Mouse (Mus musculus) heart, embryonic 13.5 days (tissue): ENCODE results near the gene Lnx2. TPM values are rescaled to one million over a fixed set of nuclear protein-coding genes. Genes with fewer than 3 reads are reported as not detected.

Source experiments
- ATAC-seq: fragments of 200-750 bp; cut with Nextera tagmentation; 2 replicates; pipeline ENCODE4 v1.8.0; 2017; ENCODE audit warnings: moderate TSS enrichment; ENCODE audit not compliant: insufficient number of reproducible peaks, low FRiP score, low TSS enrichment; ENCODE audit errors: extremely low read depth
- H3K27ac ChIP-seq: fragments of 300-500 bp; sonication (generic); replicated peaks from 2 replicates; pipeline ENCODE4 v1.5.1; 2015; ENCODE audit warnings: moderate library complexity, mild to moderate bottlenecking, inconsistent platforms
- H3K27me3 ChIP-seq: fragments of 300-500 bp; sonication (generic); replicated peaks from 2 replicates; pipeline ENCODE4 v1.6.1; 2015; ENCODE audit warnings: mild to moderate bottlenecking, inconsistent platforms
- H3K36me3 ChIP-seq: fragments of 300-500 bp; sonication (generic); 2 replicates; pipeline ENCODE4 v1.6.1; 2015; ENCODE audit warnings: mild to moderate bottlenecking, inconsistent platforms
- H3K4me1 ChIP-seq: fragments of 300-500 bp; sonication (generic); 2 replicates; pipeline ENCODE4 v1.6.1; 2015; ENCODE audit warnings: inconsistent platforms
- H3K4me2 ChIP-seq: fragments of 300-500 bp; sonication (generic); 2 replicates; pipeline ENCODE4 v1.6.1; 2015; ENCODE audit warnings: inconsistent platforms, mild to moderate bottlenecking, moderate library complexity
- H3K4me3 ChIP-seq: fragments of 300-500 bp; sonication (generic); 2 replicates; pipeline ENCODE4 v1.5.1; 2015; ENCODE audit warnings: moderate library complexity, mild to moderate bottlenecking, inconsistent platforms
- H3K9ac ChIP-seq: fragments of 300-500 bp; sonication (generic); 2 replicates; pipeline ENCODE4 v1.6.1; 2015; ENCODE audit warnings: inconsistent platforms, mild to moderate bottlenecking, moderate library complexity
- H3K9me3 ChIP-seq: fragments of 300-500 bp; sonication (generic); 2 replicates; pipeline ENCODE4 v1.6.1; 2016; ENCODE audit warnings: inconsistent platforms
- WGBS: fragments of 180-500 bp; shearing (Covaris S2); methylation state at CpG from one replicate; pipeline ENCODE4 v1.1.7; 2015; ENCODE audit warnings: mixed read lengths; 5-methylcytosine and 5-hydroxymethylcytosine counted together
- polyA plus RNA-seq: library from polyadenylated mRNA; unstranded; fragments of >200 nt; fragmentation: Nextera tagmentation; extraction: Ambion mirVana; gene quantifications from 2 replicates; pipeline ENCODE4 v1.2.1, GENCODE M21; 2015

Gene Lnx2
- polyA plus RNA-seq, 1 experiment from 2014 or later = 10.3 TPM

DNA sequence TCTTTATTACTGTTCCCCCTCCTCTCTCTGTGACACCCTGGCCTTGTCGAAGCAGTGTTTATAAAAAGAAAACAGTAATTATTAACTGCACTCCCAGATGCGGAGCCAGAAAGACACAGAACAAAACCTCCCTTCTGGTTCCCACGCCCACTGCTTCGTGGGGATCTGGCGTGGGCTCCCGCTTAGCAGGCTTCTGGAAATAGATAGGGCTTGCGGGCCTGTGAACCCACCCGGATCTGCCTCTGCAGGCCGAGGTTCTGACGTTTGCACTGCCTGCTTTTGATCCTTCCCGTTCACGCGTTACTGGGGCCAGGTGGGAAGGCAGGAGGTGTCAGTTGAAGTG lies 101.6 kb downstream of the Lnx2 start:
- WGBS = 43% methylated on average over 13 of the region's 13 CpGs
- 0 out of 2 replicates have a peak, but pooled peaks cover 3% of the 10 kb centered on the region for H3K4me1 ChIP-seq
- H3K27me3 ChIP-seq = no peaks in the 10 kb centered on the region; the same call in 1 of the 2 replicates
- no peak overlapping the region for H3K4me2 ChIP-seq
- no peaks in the 10 kb centered on the region for H3K9me3 ChIP-seq
- ATAC-seq = no peak
- H3K4me3 ChIP-seq = no peak overlapping the region
- H3K36me3 ChIP-seq = no peaks in the 10 kb centered on the region
- no peak overlapping the region for H3K27ac ChIP-seq
- no peak overlapping the region for H3K9ac ChIP-seq

DNA sequence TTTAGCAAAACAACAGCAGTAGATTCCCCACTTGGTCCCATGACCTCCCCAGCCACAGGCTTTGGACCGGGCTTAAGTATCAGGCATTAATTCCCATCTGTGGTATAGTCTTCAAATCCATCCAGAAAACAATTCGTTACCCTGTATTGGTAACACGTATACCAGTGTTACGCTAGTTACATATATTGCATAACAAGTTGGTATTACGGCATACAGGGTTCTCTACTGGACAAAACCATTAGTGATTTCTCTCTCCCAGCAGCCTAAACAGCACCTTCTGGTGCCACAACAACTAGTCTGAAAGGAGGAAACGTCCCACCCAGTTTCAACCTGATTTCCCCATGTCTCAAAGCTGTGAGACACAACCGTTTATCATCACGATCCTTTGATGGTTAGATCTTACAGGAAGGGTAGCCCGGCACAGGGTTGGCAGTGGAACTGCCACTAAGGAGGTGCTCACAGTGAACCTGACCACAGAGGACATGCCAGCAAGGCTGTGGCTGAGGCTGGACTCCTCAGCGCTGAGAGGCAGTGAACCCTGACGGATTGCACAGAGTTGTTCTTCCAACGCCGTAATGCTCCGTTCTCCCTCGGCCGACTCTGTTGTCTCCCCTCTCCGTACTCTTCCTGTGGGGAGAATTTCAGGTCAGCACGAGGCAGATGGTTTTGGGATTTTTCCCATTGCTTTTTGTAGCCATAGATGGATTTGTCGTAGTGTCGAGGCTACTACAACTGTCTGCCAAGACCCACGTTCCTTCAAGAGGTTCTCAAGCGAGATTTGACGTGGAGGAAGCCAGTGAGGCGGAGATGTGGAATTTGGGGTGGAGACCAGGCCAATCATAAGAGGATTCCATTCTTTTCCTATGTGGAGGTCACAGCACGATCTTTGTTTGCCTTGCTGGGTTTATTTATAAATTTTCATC lies 102.3 kb downstream of the Lnx2 start:
- no peak overlapping the region for H3K27ac ChIP-seq
- no peak overlapping the region for H3K4me3 ChIP-seq
- 73% methylated on average over 25 of the region's 25 CpGs for WGBS
- ATAC-seq = no peak
- peaks cover under 1% of the 10 kb centered on the region; the same call in 1 of the 2 replicates for H3K27me3 ChIP-seq
- no peaks in the 10 kb centered on the region for H3K9me3 ChIP-seq
- no peak overlapping the region for H3K4me2 ChIP-seq
- no peaks in the 10 kb centered on the region for H3K36me3 ChIP-seq
- no peak overlapping the region for H3K9ac ChIP-seq
- 0 out of 2 replicates have a peak, but pooled peaks cover 3% of the 10 kb centered on the region for H3K4me1 ChIP-seq

DNA sequence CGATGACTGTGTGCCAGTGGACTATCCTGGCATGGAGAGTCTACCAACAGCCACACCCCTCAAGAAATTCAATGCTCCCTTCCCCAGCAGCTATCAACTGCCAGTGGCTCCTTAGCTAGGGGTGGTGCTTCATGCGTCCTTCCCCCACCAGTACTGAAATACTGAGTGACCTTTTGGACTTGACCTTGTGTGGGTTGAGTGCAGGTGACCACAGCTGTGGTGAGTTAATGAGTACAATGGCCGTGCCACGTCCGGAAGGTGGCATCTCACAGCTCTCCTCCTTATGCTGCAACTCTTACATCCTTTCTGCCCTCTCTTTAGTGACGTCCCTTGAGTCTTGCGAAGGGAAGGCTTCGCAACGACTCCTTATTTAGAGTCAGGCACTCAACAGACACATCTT lies 103.0 kb downstream of the Lnx2 start:
- Histone ChIP-seq H3K4me3 (no peak overlapping the region), H3K4me1 (0 out of 2 replicates have a peak, but pooled peaks cover 3% of the 10 kb centered on the region), H3K27ac (no peak overlapping the region), H3K36me3 (no peaks in the 10 kb centered on the region), H3K27me3 (peaks cover 4% of the 10 kb centered on the region; the same call in 1 of the 2 replicates), H3K4me2 (no peak overlapping the region), H3K9me3 (no peaks in the 10 kb centered on the region), H3K9ac (no peak overlapping the region)
- WGBS = 82% methylated on average over 9 of the region's 9 CpGs
- no peak for ATAC-seq

DNA sequence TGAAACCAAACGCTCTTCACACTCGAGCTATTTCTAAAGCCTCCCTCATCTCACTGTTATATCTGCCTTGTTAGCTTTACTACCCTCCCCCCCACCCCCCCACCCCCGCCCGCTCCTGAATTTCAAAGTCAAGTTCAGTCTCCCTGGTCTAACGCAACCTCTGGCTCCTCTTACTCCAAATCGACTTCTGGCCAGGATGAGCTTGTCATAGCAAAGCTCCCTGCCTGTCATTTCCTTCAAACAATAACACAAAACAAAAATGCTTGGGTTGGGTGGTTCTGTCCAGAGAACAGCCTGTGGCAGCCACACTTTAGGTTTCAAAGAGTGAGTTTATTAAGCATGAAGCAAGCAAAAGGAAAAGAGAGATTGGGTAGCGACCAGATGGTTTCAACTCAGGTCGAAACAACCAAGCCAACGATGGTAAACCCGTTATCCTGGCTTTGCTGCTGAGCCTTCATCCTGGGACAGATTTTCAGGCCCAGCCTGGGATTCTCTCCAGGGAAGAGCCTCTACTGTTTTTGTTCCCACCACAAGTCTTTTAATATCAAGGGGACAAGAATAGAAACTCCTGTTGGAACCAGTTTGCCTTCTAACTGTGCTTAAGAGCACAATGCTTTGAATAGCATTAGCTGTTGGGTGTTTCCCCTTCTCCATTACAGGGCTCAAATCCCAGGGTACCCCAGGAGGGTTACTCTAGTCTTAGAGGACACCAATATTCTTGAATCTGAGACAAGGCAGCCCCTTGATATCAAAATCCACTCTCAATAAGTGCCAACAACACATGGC lies 104.4 kb downstream of the Lnx2 start:
- ATAC-seq = no peak
- H3K9me3 ChIP-seq = no peaks in the 10 kb centered on the region
- WGBS = 54% methylated on average over 10 of the region's 10 CpGs
- peaks cover 4% of the 10 kb centered on the region; the same call in 1 of the 2 replicates for H3K27me3 ChIP-seq
- 0 out of 2 replicates have a peak, but pooled peaks cover 3% of the 10 kb centered on the region for H3K4me1 ChIP-seq
- no peak overlapping the region for H3K4me2 ChIP-seq
- H3K9ac ChIP-seq = no peak overlapping the region
- H3K4me3 ChIP-seq = no peak overlapping the region
- H3K27ac ChIP-seq = no peak overlapping the region
- no peaks in the 10 kb centered on the region for H3K36me3 ChIP-seq

DNA sequence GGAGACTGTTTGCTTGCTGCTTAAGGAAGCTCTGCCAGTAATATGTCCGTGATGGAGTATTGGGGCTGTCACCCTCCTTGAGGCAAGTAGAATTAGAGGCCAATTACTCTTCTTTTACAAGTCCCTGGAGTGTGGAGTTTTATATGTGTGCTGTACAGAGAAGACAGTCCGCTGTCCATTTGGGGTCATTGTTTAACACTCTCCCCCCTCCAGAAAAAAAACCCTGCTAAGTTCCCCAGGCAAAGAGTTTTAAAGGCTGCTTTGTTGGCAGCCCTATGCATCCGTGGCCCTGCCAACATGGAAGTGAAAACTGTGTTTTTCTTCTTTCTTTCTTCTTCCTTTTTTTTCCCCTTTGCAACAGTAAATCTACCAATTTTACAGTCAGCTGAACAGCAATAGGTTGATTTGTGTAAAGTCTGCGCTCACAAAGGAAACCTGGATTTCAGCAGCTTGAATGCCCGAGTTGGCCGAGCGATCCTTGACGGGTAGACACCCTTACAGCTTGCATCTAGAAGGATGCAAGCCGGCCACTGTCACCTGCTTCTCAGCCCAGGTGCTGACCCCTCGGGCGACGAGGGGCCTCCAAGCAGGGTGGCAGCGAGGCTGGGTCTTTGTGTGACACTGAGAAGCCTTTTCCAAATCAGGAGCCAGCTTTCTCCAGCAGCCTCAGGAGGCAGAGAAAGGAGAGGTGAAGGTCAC lies 107.5 kb downstream of the Lnx2 start:
- Histone ChIP-seq H3K36me3 (no peaks in the 10 kb centered on the region), H3K27me3 (peaks cover 4% of the 10 kb centered on the region; the same call in 1 of the 2 replicates), H3K4me3 (no peak overlapping the region), H3K27ac (no peak overlapping the region), H3K9me3 (no peaks in the 10 kb centered on the region), H3K9ac (no peak overlapping the region), H3K4me1 (peaks cover 3% of the 10 kb centered on the region; the same call in 1 of the 2 replicates), H3K4me2 (no peak overlapping the region)
- 72% methylated on average over 13 of the region's 13 CpGs for WGBS
- ATAC-seq = no peak

Other genes with a start within 250 kb of the Lnx2 start
- gene Rpl21, start 243.7 kb downstream of the Lnx2 start, polyA plus RNA-seq = 348 and 372 TPM in 2 replicates
- 8.1 and 10.7 TPM in 2 replicates for gene Rasl11a, start 231.5 kb downstream of the Lnx2 start, polyA plus RNA-seq
- 79.2 and 84.9 TPM in 2 replicates for gene Gtf3a, start 127.9 kb downstream of the Lnx2 start, polyA plus RNA-seq
- 20.5 and 22.7 TPM in 2 replicates for gene Mtif3, start 112.8 kb downstream of the Lnx2 start, polyA plus RNA-seq
- 90.1 and 98.2 TPM in 2 replicates for gene Polr1d, start 464 bp upstream of the Lnx2 start, polyA plus RNA-seq
- gene Gsx1, start 112.1 kb upstream of the Lnx2 start, polyA plus RNA-seq = not detected in 2 replicates
- not detected in 2 replicates for gene Pdx1, start 193.4 kb upstream of the Lnx2 start, polyA plus RNA-seq
- gene Cdx2, start 230.7 kb upstream of the Lnx2 start, polyA plus RNA-seq = not detected in 2 replicates
- gene Urad, start 245.9 kb upstream of the Lnx2 start, polyA plus RNA-seq = not detected in 2 replicates